Mouse (Mus musculus) liver, embryonic 14.5 days (tissue): Measurements from ENCODE around the gene Hipk2.

Experiments used
- CTCF ChIP-seq: IDR thresholded peaks from 2 replicates; pipeline ENCODE4 v1.5.1; 2016; ENCODE audit warnings: antibody characterized with exemption, low read depth, control low read depth
- EP300 ChIP-seq: IDR thresholded peaks from 2 replicates; pipeline ENCODE4 v1.6.1; 2016; ENCODE audit warnings: antibody characterized with exemption, low read depth

DNA sequence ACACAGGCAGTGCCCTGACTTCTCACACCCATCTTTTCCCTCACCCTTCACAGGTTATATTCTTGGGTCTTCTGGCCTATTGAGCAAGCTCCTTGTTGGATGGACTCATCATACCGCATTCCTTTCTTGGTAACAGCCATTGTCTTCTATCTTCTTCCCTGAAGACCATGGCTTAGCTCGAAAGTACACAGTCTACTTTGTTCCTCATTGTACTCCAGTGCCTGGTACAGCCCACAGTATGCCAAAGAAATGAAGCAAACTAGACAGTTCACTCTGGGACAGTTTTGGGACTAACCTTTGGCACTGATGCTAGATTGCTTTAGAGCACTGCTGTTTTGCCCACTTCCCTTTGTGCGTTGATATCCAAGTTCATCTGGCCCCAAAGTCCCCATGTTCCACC is 133.5 kb downstream of the Hipk2 start:
- TF ChIP-seq CTCF (no peak), EP300 (no peak)
